Comparison of ENCODE assay signal across 29 mouse cellular contexts in the genomic region with DNA sequence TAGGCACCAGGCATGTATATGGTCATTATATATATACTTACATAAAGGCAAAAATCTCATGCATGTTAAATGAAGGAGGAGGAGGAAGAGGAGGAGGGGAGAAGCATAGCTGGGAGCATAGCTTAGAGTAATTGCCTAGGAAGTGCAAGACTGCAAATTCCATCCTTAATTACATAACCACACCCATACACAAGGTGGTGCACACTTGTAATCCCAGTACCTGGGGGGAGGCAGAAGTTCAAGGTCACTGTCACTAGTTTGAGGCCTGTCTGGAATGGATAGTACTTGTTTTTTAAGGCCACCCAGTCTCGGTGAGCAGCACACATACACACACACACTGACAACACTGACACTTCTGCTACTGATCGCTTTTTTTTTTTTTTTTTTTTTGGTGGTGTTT. TPM values are rescaled to one million over a fixed set of nuclear protein-coding genes. Genes with fewer than 3 reads are reported as not detected.
DNase-seq lines count a peak whose midpoint lies in the region; ATAC-seq and TF ChIP-seq lines count a peak whose summit lies in the region.
"Had no signal": no experiment of that assay in that cellular context is flagged by ENCODE, and none has a peak within 500 bp of the region (broad histone marks: within the 10 kb centered on the region; RNA-seq: fewer than 3 reads in every experiment).

No protein-coding gene starts in this region.

- H3K4me1 ChIP-seq in kidney, embryonic 16.5 days (ENCODE audit: insufficient read depth, low read length) = peaks cover 10% of the 10 kb centered on the region; the same call in 1 of the 2 replicates
- H3K4me1 ChIP-seq in kidney, embryonic 14.5 days (ENCODE audit: control insufficient read depth, insufficient read depth, low read length) = no peaks in the 10 kb centered on the region
- H3K4me1 ChIP-seq in ES-E14 (ENCODE audit: control insufficient read depth in 2 of 2, insufficient read depth in 2 of 2, low read length in 2 of 2, poor library complexity in 1 of 2) = peaks cover 2 to 7% of the 10 kb centered on the region in 2 experiments; a peak in 2 of 4 replicates
- H3K4me1 ChIP-seq in intestine, embryonic 16.5 days (ENCODE audit: control insufficient read depth, insufficient read depth, low read length) = no peaks in the 10 kb centered on the region
- H3K4me1 ChIP-seq: forebrain, embryonic 12.5 days had no signal

- DNase-seq in kidney, adult 18-20 months = peak; percentile 6
- no peak for DNase-seq in kidney, postnatal 25 days
- no peak for DNase-seq in ES-E14 (ENCODE audit: low read depth, low spot score)
- no peak for DNase-seq in urinary bladder, postnatal 10 days (ENCODE audit: low spot score)
- DNase-seq: adrenal gland, postnatal 10 days; adrenal gland, postnatal 36 days; cerebellum, adult 18-20 months; cerebellum, adult 9-10 months; cerebellum, postnatal 25 days; embryo, embryonic 11 days; gastrocnemius, postnatal 10 days; gastrocnemius, postnatal 36 days; heart, postnatal 10 days; heart, postnatal 36 days had no signal

- WGBS in kidney, embryonic 16.5 days = 88% methylated on average over 2 of the region's 2 CpGs
- 89% methylated on average over 2 of the region's 2 CpGs for WGBS in kidney, embryonic 14.5 days
- 70% methylated on average over 2 of the region's 2 CpGs for WGBS in intestine, embryonic 16.5 days

- in situ Hi-C loops in ES-E14 (cut with MboI; ENCODE audit: low sequenced_read_pairs in 2 of 2, unreplicated experiment in 2 of 2) = no loop called here

- no peak overlapping the region for H3K4me3 ChIP-seq in kidney, embryonic 16.5 days (ENCODE audit: low read length)
- no peak overlapping the region for H3K4me3 ChIP-seq in kidney, embryonic 14.5 days (ENCODE audit: low read length)
- H3K4me3 ChIP-seq in ES-E14 (ENCODE audit: insufficient read depth in 1 of 2, low read depth in 1 of 2, low read length in 2 of 2, poor library complexity in 1 of 2, severe bottlenecking in 1 of 2) = no peak overlapping the region
- no peak overlapping the region for H3K4me3 ChIP-seq in intestine, embryonic 16.5 days (ENCODE audit: low read length)
- H3K4me3 ChIP-seq: embryonic facial prominence, embryonic 10.5 days; embryonic facial prominence, embryonic 13.5 days; erythroblast, embryonic 14.5 days; forebrain, embryonic 12.5 days; heart, embryonic 12.5 days; heart, embryonic 15.5 days; hindbrain, embryonic 10.5 days; hindbrain, embryonic 13.5 days had no signal

- no peaks in the 10 kb centered on the region for H3K36me3 ChIP-seq in kidney, embryonic 16.5 days (ENCODE audit: insufficient read depth, low read length)
- H3K36me3 ChIP-seq in kidney, embryonic 14.5 days (ENCODE audit: control insufficient read depth, insufficient read depth, low read length) = no peaks in the 10 kb centered on the region
- H3K36me3 ChIP-seq in ES-E14 (ENCODE audit: control insufficient read depth, insufficient read depth, low read length, poor library complexity, severe bottlenecking) = no peaks in the 10 kb centered on the region
- H3K36me3 ChIP-seq in intestine, embryonic 16.5 days (ENCODE audit: control insufficient read depth, insufficient read depth, low read length) = no peaks in the 10 kb centered on the region
- H3K36me3 ChIP-seq: embryonic facial prominence, embryonic 10.5 days; embryonic facial prominence, embryonic 13.5 days; forebrain, embryonic 12.5 days; heart, embryonic 12.5 days; heart, embryonic 15.5 days; hindbrain, embryonic 10.5 days; hindbrain, embryonic 13.5 days had no signal

- H3K4me2 ChIP-seq in kidney, embryonic 16.5 days (replicated peaks; ENCODE audit: low read depth, low read length) = no peak overlapping the region
- H3K4me2 ChIP-seq in kidney, embryonic 14.5 days (replicated peaks; ENCODE audit: low read depth, low read length) = no peak overlapping the region
- no peak overlapping the region for H3K4me2 ChIP-seq in intestine, embryonic 16.5 days (ENCODE audit: low read depth, low read length)
- H3K4me2 ChIP-seq: embryonic facial prominence, embryonic 13.5 days; forebrain, embryonic 12.5 days; heart, embryonic 12.5 days; heart, embryonic 15.5 days; hindbrain, embryonic 13.5 days had no signal

- H3K27me3 ChIP-seq in kidney, embryonic 16.5 days (ENCODE audit: insufficient read depth, low read length) = no peaks in the 10 kb centered on the region
- no peaks in the 10 kb centered on the region for H3K27me3 ChIP-seq in kidney, embryonic 14.5 days (ENCODE audit: control insufficient read depth, insufficient read depth, low read length)
- no peaks in the 10 kb centered on the region for H3K27me3 ChIP-seq in intestine, embryonic 16.5 days (replicated peaks; ENCODE audit: control insufficient read depth, insufficient read depth, low read length)
- H3K27me3 ChIP-seq: forebrain, embryonic 12.5 days; heart, embryonic 12.5 days; heart, embryonic 15.5 days; hindbrain, embryonic 13.5 days had no signal

- H3K27ac ChIP-seq in kidney, embryonic 16.5 days (ENCODE audit: low read length) = no peak overlapping the region
- no peak overlapping the region for H3K27ac ChIP-seq in kidney, embryonic 14.5 days (ENCODE audit: low read depth, low read length)
- no peak overlapping the region; the same call in 1 of the 2 replicates for H3K27ac ChIP-seq in ES-E14 (ENCODE audit: insufficient read depth, low read depth, low read length, poor library complexity, severe bottlenecking)
- no peak overlapping the region for H3K27ac ChIP-seq in intestine, embryonic 16.5 days (ENCODE audit: low read length)
- H3K27ac ChIP-seq: embryonic facial prominence, embryonic 10.5 days; embryonic facial prominence, embryonic 13.5 days; forebrain, embryonic 12.5 days; heart, embryonic 15.5 days; hindbrain, embryonic 10.5 days; hindbrain, embryonic 13.5 days had no signal

- ATAC-seq in kidney, embryonic 16.5 days (ENCODE audit: low FRiP score, low TSS enrichment) = peak; percentile 42; the same call in 1 of the 2 replicates
- ATAC-seq in kidney, embryonic 14.5 days (ENCODE audit: low FRiP score, low TSS enrichment) = no peak
- peak; percentile 63 for ATAC-seq in intestine, embryonic 16.5 days
- ATAC-seq in megakaryocyte progenitor cell, adult 5-6 weeks (replicated peaks; ENCODE audit: poor library complexity) = no peak
- ATAC-seq: CD4-positive, CD25-positive, alpha-beta regulatory T cell, adult 4 months; forebrain, embryonic 16.5 days; hindbrain, embryonic 16.5 days had no signal

- no peaks in the 10 kb centered on the region for H3K9me3 ChIP-seq in kidney, embryonic 16.5 days (ENCODE audit: low read length)
- no peaks in the 10 kb centered on the region for H3K9me3 ChIP-seq in kidney, embryonic 14.5 days (ENCODE audit: control insufficient read depth, low read length)
- no peaks in the 10 kb centered on the region for H3K9me3 ChIP-seq in ES-E14 (ENCODE audit: control insufficient read depth, insufficient read depth, low read depth, low read length)
- H3K9me3 ChIP-seq in intestine, embryonic 16.5 days (ENCODE audit: control insufficient read depth, low read length) = no peaks in the 10 kb centered on the region
- H3K9me3 ChIP-seq: embryonic facial prominence, embryonic 10.5 days; embryonic facial prominence, embryonic 13.5 days; forebrain, embryonic 12.5 days; heart, embryonic 12.5 days; heart, embryonic 15.5 days; hindbrain, embryonic 10.5 days; hindbrain, embryonic 13.5 days had no signal

- H3K9ac ChIP-seq in kidney, embryonic 16.5 days (replicated peaks; ENCODE audit: low read length) = no peak overlapping the region
- no peak overlapping the region for H3K9ac ChIP-seq in kidney, embryonic 14.5 days (ENCODE audit: low read depth, low read length)
- no peak overlapping the region for H3K9ac ChIP-seq in ES-E14 (ENCODE audit: insufficient read depth, low read depth, low read length, poor library complexity, severe bottlenecking)
- H3K9ac ChIP-seq in intestine, embryonic 16.5 days (ENCODE audit: low read depth, low read length) = no peak overlapping the region
- H3K9ac ChIP-seq: embryonic facial prominence, embryonic 13.5 days; forebrain, embryonic 12.5 days; heart, embryonic 12.5 days; heart, embryonic 15.5 days; hindbrain, embryonic 13.5 days had no signal

TF ChIP-seq in ES-E14, 5 proteins besides CTCF, POLR2A, EP300 and RAD21:
- TF ChIP-seq ZNF384 (IDR thresholded peaks at IDR 0.05; ENCODE audit: low read depth, low read length) (peak; percentile 36; the same call in 1 of the 2 replicates), CHD2 (IDR thresholded peaks at IDR 0.05; ENCODE audit: low read depth, low read length) (no peak), HCFC1 (IDR thresholded peaks at IDR 0.05; ENCODE audit: borderline replicate concordance, insufficient read depth, low read length) (no peak), ZC3H11A (IDR thresholded peaks at IDR 0.05; ENCODE audit: borderline replicate concordance, low read depth, low read length) (no peak), MAFK (IDR thresholded peaks at IDR 0.05; ENCODE audit: insufficient read depth, low read depth, low read length) (0 out of 2 replicates have a peak, but pooled peaks have one; percentile 0)

RNA-seq across cellular contexts. Expression of gene Mat2a, which starts 13.0 kb away (rescaled TPM):
- 456 and 460 TPM in 2 replicates for polyA plus RNA-seq in kidney, embryonic 16.5 days (2015; fragmentation: Nextera tagmentation; extraction: Ambion mirVana)
- polyA plus RNA-seq in kidney, embryonic 14.5 days (2014; fragmentation: Nextera tagmentation; extraction: Ambion mirVana) = 322 and 463 TPM in 2 replicates
- total RNA-seq in ES-E14 (2012; rRNA removed) = 407 and 469 TPM in 2 replicates
- polyA plus RNA-seq in intestine, embryonic 16.5 days (2015; fragmentation: Nextera tagmentation; extraction: Ambion mirVana) = 268 and 293 TPM in 2 replicates
- 342 and 403 TPM in 2 replicates for total RNA-seq in megakaryocyte progenitor cell, adult 5-6 weeks (2015)
- 192 and 230 TPM in 2 replicates for total RNA-seq in megakaryocyte progenitor cell, adult 5-6 weeks (2017)

RNA-seq across cellular contexts. Expression of gene Ggcx, which starts 38.2 kb away (rescaled TPM):
- 31.4 and 35.6 TPM in 2 replicates for polyA plus RNA-seq in kidney, embryonic 16.5 days (2015; fragmentation: Nextera tagmentation; extraction: Ambion mirVana)
- polyA plus RNA-seq in kidney, embryonic 14.5 days (2014; fragmentation: Nextera tagmentation; extraction: Ambion mirVana) = 10.3 and 24.7 TPM in 2 replicates
- 22.6 and 25.2 TPM in 2 replicates for total RNA-seq in ES-E14 (2012; rRNA removed)
- polyA plus RNA-seq in intestine, embryonic 16.5 days (2015; fragmentation: Nextera tagmentation; extraction: Ambion mirVana) = 20.3 and 23.7 TPM in 2 replicates
- total RNA-seq in megakaryocyte progenitor cell, adult 5-6 weeks (2015) = 11.2 and 11.6 TPM in 2 replicates
- total RNA-seq in megakaryocyte progenitor cell, adult 5-6 weeks (2017) = 6.7 and 8.5 TPM in 2 replicates

Comparison
In these comparisons a context has a peak if more than half of its experiments do, and no peak if none do; other contexts are left out.
1. ATAC-seq: peak in kidney, embryonic 16.5 days (single experiment) and intestine, embryonic 16.5 days (single experiment); none in kidney, embryonic 14.5 days (single experiment) and megakaryocyte progenitor cell, adult 5-6 weeks (single experiment).